Mouse (Mus musculus): ENCODE measurements around the gene Zbtb40.

DNA sequence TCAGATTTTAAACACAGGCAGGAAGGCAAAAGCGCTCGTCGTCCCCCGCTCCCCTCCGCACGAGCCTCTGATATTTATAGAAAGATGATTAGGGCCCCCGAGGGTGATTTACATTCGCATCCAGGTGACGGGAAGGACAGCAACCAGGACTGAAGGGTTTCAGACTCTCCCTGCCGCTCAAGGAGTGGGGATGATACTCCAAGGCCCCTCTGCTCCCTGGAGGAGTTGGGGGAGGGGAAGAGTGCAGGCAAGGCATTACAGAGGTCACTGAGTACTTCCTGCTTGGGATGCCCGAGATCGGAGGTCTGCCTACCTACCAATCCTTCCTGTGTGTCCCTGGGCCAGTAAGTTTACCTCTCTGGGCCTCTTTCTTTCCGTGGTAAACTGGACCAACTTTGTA is 105.4 kb downstream of the Zbtb40 start:
- TF ChIP-seq POLR2A (IDR thresholded peaks at IDR 0.05; ENCODE audit: extremely low read depth, insufficient read depth, low read length) (no peak), CTCF (IDR thresholded peaks at IDR 0.05; ENCODE audit: low read depth, low read length) (no peak)
